Mouse (Mus musculus) heart, adult 8-10 months (tissue): Measurements from ENCODE around the gene Slc35d2. TPM values are rescaled to one million over a fixed set of nuclear protein-coding genes. Genes with fewer than 3 reads are reported as not detected.

Experiments used
- DNase-seq: peaks from one replicate; pipeline ENCODE4 v3.0.0; 2022; ENCODE audit warnings: low spot score
- total RNA-seq, 4 experiments: library from RNA; stranded (reverse); gene quantifications; 2 replicates each; pipeline ENCODE4 v1.2.4; 2022

The Slc35d2 gene
- total RNA-seq, 4 experiments from 2014 or later, result 1.2 to 1.8 (median 1.5) TPM

- DNase-seq, result no peak
Measured at GRCm38 (mm10) chr13:64117442-64117841, 11.7 kb downstream of the Slc35d2 start.

DNA sequence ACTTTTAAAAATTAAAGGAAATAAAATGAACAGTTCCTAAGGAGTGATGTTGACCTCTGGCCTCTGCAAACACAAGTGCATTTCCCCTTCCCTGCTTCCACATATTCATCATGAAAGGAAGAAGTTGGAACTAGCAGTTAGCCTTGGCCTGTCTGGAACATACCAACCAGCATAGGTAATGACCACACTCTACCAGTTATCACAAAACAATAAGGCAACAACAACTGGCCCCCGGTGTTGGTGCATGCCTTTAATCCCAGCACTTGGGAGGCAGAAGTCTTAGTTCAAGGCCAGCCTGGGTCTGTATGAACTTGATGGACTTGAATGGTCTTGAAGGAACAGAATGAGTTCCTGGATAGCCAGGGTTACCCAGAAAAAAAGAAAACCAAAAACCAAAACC is 18.7 kb downstream of the Slc35d2 start:
- no peak for DNase-seq

GRCm38 (mm10) chr13:64108381-64108850 is 20.8 kb downstream of the Slc35d2 start:
- no peak for DNase-seq

DNA sequence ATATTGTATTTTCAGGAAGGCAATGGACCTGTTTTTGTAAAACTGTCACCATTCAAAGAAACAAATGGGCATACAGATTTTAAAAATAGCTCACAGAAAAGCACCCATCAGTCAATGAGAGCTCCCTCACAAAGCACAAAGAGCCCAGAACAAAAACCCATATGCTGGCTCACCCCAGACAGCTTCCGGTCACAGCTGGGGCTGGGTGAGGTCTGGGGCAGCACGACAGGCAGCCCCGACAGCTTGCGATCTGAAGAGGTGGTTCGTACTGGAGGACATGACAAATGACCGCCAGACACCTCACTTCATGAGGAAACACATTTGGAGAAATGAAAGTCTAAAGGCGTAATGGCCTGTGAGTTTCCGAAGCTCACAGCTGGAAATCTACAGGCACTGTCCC is 21.6 kb downstream of the Slc35d2 start:
- no peak for DNase-seq

GRCm38 (mm10) chr13:64107105-64107504 is 22.1 kb downstream of the Slc35d2 start:
- DNase-seq, result no peak

- no peak for DNase-seq
Measured at GRCm38 (mm10) chr13:64105690-64106089, 23.5 kb downstream of the Slc35d2 start.

DNA sequence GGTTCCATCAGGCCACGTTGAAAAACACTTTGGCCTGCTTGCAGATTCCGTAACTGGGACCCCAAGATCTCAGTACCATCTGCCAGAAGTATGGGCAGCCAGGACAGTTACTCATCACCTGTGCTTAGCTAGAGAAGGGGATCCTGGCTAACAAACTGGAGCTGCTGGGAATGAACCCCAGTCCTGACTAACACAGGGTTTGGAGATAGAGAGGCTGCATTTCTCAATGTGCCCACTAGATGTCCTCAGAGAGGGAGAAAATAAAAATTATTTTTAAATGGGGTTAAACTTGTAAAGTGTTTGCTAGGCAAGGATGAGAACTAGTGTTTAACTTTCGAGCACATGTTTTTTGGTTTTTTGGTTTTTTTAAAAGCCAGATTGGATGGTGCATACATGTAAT is 29.0 kb downstream of the Slc35d2 start:
- DNase-seq, result peak; percentile 48

DNA sequence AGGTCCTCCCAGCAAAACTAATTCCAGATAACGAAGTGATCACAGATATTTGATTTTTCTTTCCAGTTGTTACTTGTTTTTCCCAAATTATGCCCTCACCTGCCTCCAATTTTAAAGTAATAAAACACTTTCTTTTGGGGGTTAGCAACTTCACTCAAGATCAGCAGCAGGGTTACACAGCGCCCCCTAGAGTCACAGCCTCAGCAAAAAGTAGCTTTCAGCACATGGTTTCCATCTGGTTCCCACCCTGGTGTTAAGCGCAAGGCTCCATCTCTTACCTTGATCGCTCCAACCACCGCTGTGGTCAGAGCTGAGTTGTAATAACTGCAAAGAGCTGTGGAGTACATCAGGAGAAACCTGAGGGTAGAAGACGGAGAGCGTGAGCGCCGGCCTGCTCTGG is 30.2 kb downstream of the Slc35d2 start:
- DNase-seq, result no peak

GRCm38 (mm10) chr13:64093341-64093740 is 35.8 kb downstream of the Slc35d2 start:
- peak; percentile 60 for DNase-seq

DNA sequence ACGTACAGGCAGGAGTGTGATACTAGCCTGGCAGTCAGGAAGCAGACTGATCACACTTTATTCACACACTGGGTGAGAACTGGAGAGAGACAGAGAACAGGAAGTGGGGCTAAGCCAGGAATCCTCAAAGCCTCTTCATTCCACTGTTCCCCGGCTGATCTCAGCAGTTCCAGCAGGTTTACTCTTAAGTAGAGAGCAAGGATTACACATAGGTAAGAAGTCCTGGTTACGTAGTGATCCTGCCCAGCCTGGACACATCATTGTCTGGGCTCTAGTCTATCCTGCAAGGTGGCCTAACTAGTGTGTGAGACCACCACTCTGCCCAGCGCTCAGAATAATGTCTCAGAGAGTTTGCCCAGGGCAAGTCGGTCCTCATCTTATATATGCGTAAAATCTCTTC is 36.4 kb downstream of the Slc35d2 start:
- no peak for DNase-seq

DNA sequence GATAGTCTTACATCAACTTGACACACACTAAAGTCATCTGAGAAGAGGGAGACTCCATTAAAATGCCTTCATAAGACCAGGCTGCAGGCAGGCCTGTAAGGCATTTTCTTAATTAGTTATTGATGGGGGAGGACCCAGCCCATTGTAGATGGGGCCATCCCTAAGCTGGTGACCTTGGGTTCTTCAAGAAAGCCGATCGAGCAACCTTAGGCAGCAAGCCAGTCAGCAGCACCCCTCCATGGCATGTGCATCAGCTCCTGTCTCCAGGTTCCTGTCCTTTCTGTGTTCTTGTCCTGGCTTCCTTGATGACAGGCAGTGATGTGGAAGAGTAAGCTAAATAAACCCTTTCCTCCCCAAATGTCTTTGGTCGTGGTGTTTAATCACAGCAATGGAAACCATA is 37.0 kb downstream of the Slc35d2 start:
- no peak for DNase-seq

GRCm38 (mm10) chr13:64091006-64091405 is 38.2 kb downstream of the Slc35d2 start:
- no peak for DNase-seq

DNA sequence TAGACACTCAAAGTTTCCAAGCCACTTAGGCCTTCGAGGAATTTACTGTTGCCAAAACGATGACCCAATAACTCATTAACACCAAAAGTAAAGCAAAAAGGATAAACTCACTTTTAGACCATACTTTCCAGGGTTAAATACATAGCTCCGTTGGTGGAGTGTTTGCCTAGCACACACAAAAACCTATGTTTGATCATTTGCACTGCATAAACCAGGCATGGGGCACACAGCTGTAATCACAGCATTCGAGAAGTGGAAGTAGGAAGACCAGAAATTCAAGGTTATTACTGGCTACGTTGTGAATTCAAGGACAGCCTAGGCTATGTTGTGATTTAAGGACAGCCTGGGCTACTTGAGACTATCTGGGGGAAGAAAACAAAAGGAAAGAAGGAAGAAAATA is 38.9 kb downstream of the Slc35d2 start:
- no peak for DNase-seq

DNA sequence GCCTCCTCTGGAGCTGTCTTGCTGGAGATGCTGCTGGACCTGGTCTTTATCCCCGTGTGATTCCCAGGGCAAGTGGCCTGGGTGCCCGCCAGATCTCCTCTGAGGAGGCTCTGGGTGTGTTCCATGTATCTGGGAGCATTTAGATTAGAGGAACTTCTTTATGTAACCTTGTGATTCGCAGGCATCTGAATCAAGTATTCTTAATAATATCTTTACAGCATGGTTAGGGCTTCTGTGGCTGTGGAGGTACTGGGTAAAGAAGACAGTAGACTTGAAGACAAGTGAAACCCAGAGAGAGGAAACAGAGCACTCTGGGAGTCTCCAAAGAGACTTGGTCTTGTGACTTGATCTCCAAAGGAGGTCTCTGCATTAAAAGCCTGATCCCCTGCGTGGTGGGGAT is 40.0 kb downstream of the Slc35d2 start, which contains the start of gene Hsd17b3:
Gene Hsd17b3 (minus strand): TSS at position 101 of the 400 bp plus-strand sequence.
- no peak for DNase-seq

DNA sequence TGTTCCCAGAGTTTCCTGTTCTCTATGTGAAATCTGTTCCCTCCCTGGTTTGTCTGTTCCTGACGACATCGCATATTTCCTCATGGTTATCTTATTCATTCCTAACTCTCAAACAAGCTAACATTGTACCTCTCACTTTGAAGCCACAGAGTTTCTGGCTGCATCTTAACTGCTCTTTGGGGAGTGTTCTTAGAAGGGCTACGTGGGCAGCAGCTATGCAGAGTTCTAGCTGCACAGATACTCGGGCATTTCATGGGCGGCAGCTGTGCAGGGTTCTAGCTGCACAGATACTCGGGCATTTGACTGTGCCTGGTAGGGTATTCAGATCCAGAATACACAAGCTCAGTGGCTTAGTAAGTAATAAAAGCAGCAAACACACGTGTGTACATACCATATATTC is 41.1 kb downstream of the Slc35d2 start:
- DNase-seq, result no peak

GRCm38 (mm10) chr13:64086036-64086435 is 43.1 kb downstream of the Slc35d2 start:
- no peak for DNase-seq

- DNase-seq, result no peak
Measured at GRCm38 (mm10) chr13:64083331-64083730, 45.8 kb downstream of the Slc35d2 start.

DNA sequence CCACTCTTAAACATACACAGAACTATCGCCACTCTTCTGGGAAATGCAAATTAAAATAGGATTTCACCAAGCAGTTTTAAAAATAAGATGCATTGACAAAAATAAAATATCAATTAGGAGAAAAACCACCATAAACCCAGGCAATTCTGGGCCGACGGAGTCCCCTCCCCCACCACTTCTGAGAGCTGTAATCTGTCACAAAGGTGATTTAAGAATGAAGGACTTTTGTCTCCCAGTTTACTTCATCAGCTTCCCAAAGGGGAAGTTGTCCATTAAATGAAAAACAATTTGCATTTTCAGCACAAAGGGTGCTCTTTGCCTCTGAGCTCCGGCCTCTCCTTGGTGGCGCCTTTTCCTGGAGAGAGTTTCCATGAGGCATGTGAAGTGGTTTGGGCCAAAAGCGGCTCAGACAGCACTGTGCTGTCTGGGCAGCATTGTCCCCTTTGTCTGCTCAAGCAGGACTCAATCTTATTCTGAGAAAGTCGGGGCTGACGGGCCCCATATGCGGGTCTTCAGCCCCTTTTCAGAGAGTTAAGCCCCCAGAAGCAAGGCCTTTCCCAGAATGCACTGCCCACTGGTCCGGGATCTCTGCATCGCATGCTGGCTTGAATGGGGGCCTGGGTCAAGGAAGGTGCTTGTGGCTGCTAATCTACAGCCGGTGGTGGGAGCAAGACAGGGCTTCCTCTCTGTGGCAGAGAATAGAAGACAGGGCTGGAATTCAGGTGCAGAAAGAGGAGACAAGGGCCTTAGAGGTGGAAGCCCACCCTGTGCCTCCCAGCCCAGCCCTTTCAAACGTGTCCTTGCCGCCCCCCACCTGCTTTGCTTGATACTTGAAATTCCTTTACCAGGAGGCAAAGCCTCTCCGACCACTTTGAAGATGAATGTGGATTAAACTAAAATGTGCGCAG is 47.9 kb downstream of the Slc35d2 start:
- no peak for DNase-seq

- DNase-seq, result no peak
Measured at GRCm38 (mm10) chr13:64077591-64077990, 51.6 kb downstream of the Slc35d2 start.

GRCm38 (mm10) chr13:64076074-64076473 is 53.1 kb downstream of the Slc35d2 start:
- no peak for DNase-seq

GRCm38 (mm10) chr13:64066653-64067052 is 62.5 kb downstream of the Slc35d2 start:
- DNase-seq, result no peak

GRCm38 (mm10) chr13:64064276-64064675 is 64.9 kb downstream of the Slc35d2 start:
- no peak for DNase-seq

GRCm38 (mm10) chr13:64060935-64061506 is 68.1 kb downstream of the Slc35d2 start:
- no peak for DNase-seq
